Mouse (Mus musculus) thymus, adult 2 months (tissue): ENCODE results near the gene Lrrfip2.

Source experiments
- CTCF ChIP-seq: fragments of 200-500 bp; IDR thresholded peaks from 2 replicates; pipeline ENCODE4 v1.5.1; 2012; ENCODE audit warnings: mild to moderate bottlenecking, control low read depth, low read length, moderate library complexity, borderline replicate concordance; ENCODE audit not compliant: control insufficient read depth, poor library complexity, insufficient read depth; ENCODE audit errors: extremely low read depth
- POLR2A ChIP-seq: fragments of 200-500 bp; IDR thresholded peaks from 2 replicates; pipeline ENCODE4 v1.6.1; 2012; ENCODE audit warnings: mild to moderate bottlenecking, low read length, control low read depth, moderate library complexity; ENCODE audit not compliant: control insufficient read depth, poor library complexity, insufficient read depth; ENCODE audit errors: extremely low read depth

- TF ChIP-seq POLR2A (no peak), CTCF (no peak)
Observed at GRCm38 (mm10) chr9:111086995-111087606, 30.3 kb upstream of the Lrrfip2 start.
